Mouse (Mus musculus) CH12.LX (cell line): Measurements from ENCODE around the gene Cfap157. TPM values are rescaled to one million over a fixed set of nuclear protein-coding genes. Genes with fewer than 3 reads are reported as not detected.

ENCODE experiments used
- DNase-seq: peaks from one replicate; pipeline ENCODE4 v3.0.0-alpha.2; 2013; ENCODE audit errors: extremely low read depth
- H3K27ac ChIP-seq: 2 replicates; pipeline ENCODE4 v1.5.1; 2012; ENCODE audit warnings: low read depth, mild to moderate bottlenecking, control low read depth, moderate library complexity; ENCODE audit not compliant: insufficient read depth
- H3K27me3 ChIP-seq: replicated peaks from 2 replicates; pipeline ENCODE3; 2012; ENCODE audit warnings: inconsistent platforms
- H3K36me3 ChIP-seq, 2 experiments: replicated peaks in 1 of 2; 2 replicates each; pipeline versions ENCODE3 to v1.6.1; 2012; ENCODE audit warnings: inconsistent platforms in 1 of 2, low read length in 1 of 2, mild to moderate bottlenecking in 1 of 2, mixed read lengths in 1 of 2, moderate library complexity in 1 of 2; ENCODE audit not compliant: control insufficient read depth in 1 of 2, insufficient read depth in 1 of 2
- H3K4me1 ChIP-seq, 2 experiments: 2 replicates each; pipeline ENCODE4 v1.6.1; 2012; ENCODE audit warnings: inconsistent platforms in 1 of 2, moderate library complexity in 1 of 2; ENCODE audit not compliant: insufficient read depth in 2 of 2, control insufficient read depth in 1 of 2
- H3K4me2 ChIP-seq: 2 replicates; pipeline ENCODE4 v1.6.1; 2012; ENCODE audit warnings: low read depth, mild to moderate bottlenecking, control low read depth; ENCODE audit not compliant: poor library complexity, insufficient read depth, severe bottlenecking
- H3K4me3 ChIP-seq, 3 experiments: fragments of 150-350 bp in 1 of 3; sonication (generic) in 1 of 3; replicated peaks in 1 of 3; 2 replicates each; pipeline versions ENCODE3 to v1.5.1; 2011 to 2012; ENCODE audit warnings: low read depth in 2 of 3, low read length in 2 of 3, mild to moderate bottlenecking in 2 of 3, moderate library complexity in 2 of 3, control low read depth in 1 of 3, improper control_type of control experiment in 1 of 3, inconsistent platforms in 1 of 3, mixed read lengths in 1 of 3; ENCODE audit not compliant: poor library complexity in 1 of 3
- H3K79me2 ChIP-seq: replicated peaks from 2 replicates; pipeline ENCODE4 v1.6.1; 2012; ENCODE audit warnings: mild to moderate bottlenecking, moderate library complexity; ENCODE audit not compliant: control insufficient read depth, poor library complexity, insufficient read depth, severe bottlenecking; ENCODE audit errors: extremely low read depth
- H3K9ac ChIP-seq: 2 replicates; pipeline ENCODE4 v1.6.1; 2012; ENCODE audit warnings: low read depth, mild to moderate bottlenecking, control low read depth, moderate library complexity; ENCODE audit not compliant: insufficient read depth
- H3K9me3 ChIP-seq: replicated peaks from 2 replicates; pipeline ENCODE3; 2012; ENCODE audit warnings: low read length, inconsistent platforms, mixed read lengths
- BHLHE40 ChIP-seq: IDR thresholded peaks from 2 replicates; pipeline ENCODE4 v1.6.1; 2011; ENCODE audit warnings: mild to moderate bottlenecking, low read depth, low read length, improper control_type of control experiment
- CHD1 ChIP-seq: IDR thresholded peaks from 2 replicates; pipeline ENCODE4 v1.6.1; 2012; ENCODE audit warnings: low read depth, low read length, improper control_type of control experiment, inconsistent platforms
- CTCF ChIP-seq, 2 experiments: IDR thresholded peaks in 1 of 2; conservative IDR thresholded peaks in 1 of 2; 2 replicates each; pipeline ENCODE4 v1.5.1; 2011 to 2012; ENCODE audit warnings: low read depth in 2 of 2, low read length in 2 of 2, improper control_type of control experiment in 1 of 2, inconsistent platforms in 1 of 2, mild to moderate bottlenecking in 1 of 2, moderate library complexity in 1 of 2
- GABPA ChIP-seq: IDR thresholded peaks from 2 replicates; pipeline ENCODE4 v1.6.1; 2012; ENCODE audit warnings: low read depth, low read length, improper control_type of control experiment, inconsistent platforms; ENCODE audit not compliant: insufficient replicate concordance
- HCFC1 ChIP-seq: IDR thresholded peaks from 2 replicates; pipeline ENCODE4 v1.6.1; 2012; ENCODE audit warnings: low read depth, mild to moderate bottlenecking, inconsistent platforms, low read length, improper control_type of control experiment
- IRF4 ChIP-seq: IDR thresholded peaks from 2 replicates; pipeline ENCODE4 v1.6.1; 2014; ENCODE audit warnings: low read depth, mild to moderate bottlenecking, inconsistent platforms, low read length, improper control_type of control experiment
- JUN ChIP-seq: IDR thresholded peaks from 2 replicates; pipeline ENCODE4 v1.6.1; 2011; ENCODE audit warnings: low read depth, mild to moderate bottlenecking, low read length, improper control_type of control experiment, moderate library complexity; ENCODE audit not compliant: insufficient read depth
- KAT2A ChIP-seq: IDR thresholded peaks from 2 replicates; pipeline ENCODE4 v1.6.1; 2012; ENCODE audit warnings: low read length, improper control_type of control experiment, inconsistent platforms; ENCODE audit not compliant: insufficient replicate concordance
- MEF2A ChIP-seq: IDR thresholded peaks from 2 replicates; pipeline ENCODE4 v1.6.1; 2014; ENCODE audit warnings: low read depth, mild to moderate bottlenecking, inconsistent platforms, low read length, improper control_type of control experiment, borderline replicate concordance
- MXI1 ChIP-seq: IDR thresholded peaks from 2 replicates; pipeline ENCODE4 v1.6.1; 2011; ENCODE audit warnings: mild to moderate bottlenecking, low read depth, low read length, improper control_type of control experiment
- NRF1 ChIP-seq: IDR thresholded peaks from 2 replicates; pipeline ENCODE4 v1.6.1; 2014; ENCODE audit warnings: low read depth, mild to moderate bottlenecking, inconsistent platforms, low read length, improper control_type of control experiment, moderate library complexity
- POLR2A ChIP-seq: IDR thresholded peaks from 2 replicates; pipeline ENCODE4 v1.6.1; 2011; ENCODE audit warnings: low read depth, mild to moderate bottlenecking, improper control_type of control experiment, low read length
- RCOR1 ChIP-seq: conservative IDR thresholded peaks from 2 replicates; pipeline ENCODE4 v1.6.1; 2012; ENCODE audit warnings: low read depth, mild to moderate bottlenecking, inconsistent platforms, low read length, improper control_type of control experiment
- SMC3 ChIP-seq: IDR thresholded peaks from 2 replicates; pipeline ENCODE4 v1.6.1; 2011; ENCODE audit warnings: low read depth, low read length, improper control_type of control experiment
- USF1 ChIP-seq: IDR thresholded peaks from 2 replicates; pipeline ENCODE4 v1.6.1; 2014; ENCODE audit warnings: low read depth, mild to moderate bottlenecking, inconsistent platforms, low read length, improper control_type of control experiment
- ZC3H11A ChIP-seq: IDR thresholded peaks from 2 replicates; pipeline ENCODE4 v1.6.1; 2012; ENCODE audit warnings: low read depth, mild to moderate bottlenecking, inconsistent platforms, low read length, improper control_type of control experiment
- ZKSCAN1 ChIP-seq: IDR thresholded peaks from 2 replicates; pipeline ENCODE4 v1.6.1; 2012; ENCODE audit warnings: low read depth, inconsistent platforms, low read length, improper control_type of control experiment, borderline replicate concordance
- ZMIZ1 ChIP-seq: IDR thresholded peaks from 2 replicates; pipeline ENCODE4 v1.6.1; 2012; ENCODE audit warnings: low read depth, mild to moderate bottlenecking, inconsistent platforms, low read length, improper control_type of control experiment
- ZNF384 ChIP-seq: IDR thresholded peaks from 2 replicates; pipeline ENCODE4 v1.6.1; 2012; ENCODE audit warnings: low read depth, low read length, improper control_type of control experiment, inconsistent platforms
- dilution Hi-C: fragments of 300-500 bp; cut with MboI; formaldehyde crosslinking; loops from 2 replicates; pipeline ENCODE4 v1.14.3; 2020; ENCODE audit warnings: low sequenced_read_pairs; ENCODE audit not compliant: extremely low pct_unique_long_range_greater_than_20kb, extremely low pct_ligation_motif_present
- in situ Hi-C: fragments of 300-500 bp; cut with MboI; formaldehyde crosslinking; loops from 3 replicates; pipeline ENCODE4 v1.14.3; 2019; ENCODE audit warnings: low sequenced_read_pairs, low pct_ligation_motif_present, low pct_unique_long_range_greater_than_20kb, mixed read lengths
- polyA plus RNA-seq: library from polyadenylated mRNA; unstranded; fragments of >175 nt; gene quantifications from 2 replicates; pipeline ENCODE4 v1.2.1, GENCODE M21; 2012; ENCODE audit warnings: low read depth; ENCODE audit not compliant: insufficient read length
- total RNA-seq, 2 experiments: library from RNA; depleted of rRNA; stranded (reverse); fragments of 300-350 nt in 1 of 2; fragments of >200 nt in 1 of 2; gene quantifications; 2 replicates each; pipeline ENCODE4 v1.2.3; 2012 to 2014

The Cfap157 gene
- total and polyA plus RNA-seq, 3 experiments, result 0.23 TPM; not detected in 2

GRCm38 (mm10) chr2:32763353-32763752 is 20.9 kb downstream of the Cfap157 start:
- Histone ChIP-seq H3K4me3 (no peak overlapping the region), H3K9me3 (no peaks in the 10 kb centered on the region), H3K4me2 (no peak overlapping the region), H3K27ac (no peak overlapping the region), H3K36me3 (peaks cover 25 to 56% of the 10 kb centered on the region in 2 experiments), H3K79me2 (no peaks in the 10 kb centered on the region), H3K27me3 (no peaks in the 10 kb centered on the region), H3K4me1 (peaks cover 0 to 3% of the 10 kb centered on the region in 2 experiments; a peak in 2 of 4 replicates), H3K9ac (no peak overlapping the region)
- dilution Hi-C loops (no loop called here), in situ Hi-C loops (no loop called here)
- DNase-seq, result no peak
- TF ChIP-seq POLR2A (no peak), SMC3 (peak; percentile 36), ZMIZ1 (no peak), NRF1 (no peak), RCOR1 (no peak), CTCF (conservative IDR thresholded peaks at IDR 0.05 in 1 of 2, IDR thresholded peaks at IDR 0.05 in 1 of 2; ENCODE audit: low read depth in 2 of 2, low read length in 2 of 2) (peak; percentile 54 to 55; a peak in 3 of 4 replicates), GABPA (no peak), CHD1 (no peak)

- Histone ChIP-seq H3K9me3 (no peaks in the 10 kb centered on the region), H3K36me3 (peaks cover 25 to 57% of the 10 kb centered on the region in 2 experiments), H3K4me2 (no peak overlapping the region), H3K27me3 (no peaks in the 10 kb centered on the region), H3K4me3 (no peak overlapping the region), H3K4me1 (peaks cover 0 to 10% of the 10 kb centered on the region in 2 experiments; a peak in 3 of 4 replicates), H3K9ac (no peak overlapping the region), H3K27ac (no peak overlapping the region), H3K79me2 (no peaks in the 10 kb centered on the region)
- TF ChIP-seq MEF2A, result no peak
- no peak for TF ChIP-seq HCFC1
- TF ChIP-seq ZKSCAN1, result no peak
- TF ChIP-seq ZMIZ1, result no peak
- no peak for TF ChIP-seq KAT2A
- no peak for TF ChIP-seq CHD1
- TF ChIP-seq IRF4, result no peak
- no peak for TF ChIP-seq ZC3H11A
- no peak for TF ChIP-seq ZNF384
- TF ChIP-seq MXI1, result no peak
- no peak for TF ChIP-seq GABPA
- no peak for TF ChIP-seq JUN
- TF ChIP-seq BHLHE40, result no peak
- TF ChIP-seq USF1, result no peak
- dilution Hi-C loops, result no loop called here
- no peak for DNase-seq
- in situ Hi-C loops, result no loop called here
Measured at GRCm38 (mm10) chr2:32761859-32762258, 22.4 kb downstream of the Cfap157 start.
